Mouse (Mus musculus) erythroblast, embryonic 14.5 days (primary cell): ENCODE data around the gene Reg3a.

Experiments used
- GATA1 ChIP-seq: IDR thresholded peaks from 2 replicates; pipeline ENCODE4 v1.6.1; 2012; ENCODE audit warnings: low read length, inconsistent platforms, mixed read lengths
- TAL1 ChIP-seq: IDR thresholded peaks from 3 replicates; pipeline ENCODE4 v1.6.1; 2012; ENCODE audit warnings: low read length, inconsistent platforms, mixed read lengths

DNA sequence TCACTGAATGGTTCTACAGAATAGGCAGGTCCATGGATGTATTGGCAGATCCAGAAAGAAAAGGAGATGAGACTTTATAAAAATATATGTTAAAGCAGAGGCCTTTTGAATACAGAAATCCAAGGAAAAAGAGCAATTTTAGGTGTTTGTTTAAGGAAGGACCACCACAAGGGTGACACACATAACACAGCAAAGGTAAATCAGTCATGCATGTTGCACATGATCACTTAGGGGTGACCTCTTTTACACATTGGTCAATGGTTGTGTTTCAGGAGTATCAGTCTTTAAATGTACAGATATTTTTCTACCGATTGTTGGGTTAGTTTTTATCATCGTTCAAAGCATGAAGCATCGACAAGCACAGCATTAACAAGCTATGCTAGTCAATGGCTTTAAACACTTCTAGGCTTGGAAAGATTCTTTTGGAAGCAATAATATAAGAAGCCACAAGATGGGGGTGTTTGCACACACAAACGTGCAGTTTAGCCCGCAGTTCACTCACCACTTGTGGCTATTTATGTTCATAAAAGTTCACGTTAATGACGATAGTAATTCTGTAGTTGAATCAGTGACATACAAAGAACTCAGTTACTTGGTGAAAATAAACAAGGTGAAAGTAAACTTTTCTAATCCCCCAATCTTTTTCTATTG, 48.5 kb upstream of the Reg3a start:
- TF ChIP-seq GATA1 (no peak), TAL1 (no peak)
